Comparison of ENCODE assay signal across 9 mouse cellular contexts in genomic region chr6:39415762-39416161, GRCm38 (mm10). TPM values are rescaled to one million over a fixed set of nuclear protein-coding genes. Genes with fewer than 3 reads are reported as not detected.
DNase-seq lines count a peak whose midpoint lies in the region; ATAC-seq and TF ChIP-seq lines count a peak whose summit lies in the region.
"Had no signal": no experiment of that assay in that cellular context is flagged by ENCODE, and none has a peak within 500 bp of the region (broad histone marks: within the 10 kb centered on the region; RNA-seq: fewer than 3 reads in every experiment).

No protein-coding gene starts in this region.

- TF ChIP-seq CTCF in bone marrow, adult 2 months (IDR thresholded peaks at IDR 0.05; ENCODE audit: control insufficient read depth, insufficient read depth, low read length): peak; percentile 78
- TF ChIP-seq CTCF in kidney, postnatal 0 days (IDR thresholded peaks at IDR 0.05; ENCODE audit: low read depth): peak; percentile 73

- no peak overlapping the region for H3K27ac ChIP-seq in forebrain, embryonic 10.5 days
- H3K27ac ChIP-seq in forebrain, embryonic 13.5 days: no peak overlapping the region
- no peak overlapping the region for H3K27ac ChIP-seq in bone marrow, adult 2 months (ENCODE audit: control insufficient read depth, insufficient read depth, low read depth, low read length, poor library complexity)
- no peak overlapping the region for H3K27ac ChIP-seq in kidney, postnatal 0 days
- H3K27ac ChIP-seq in liver, embryonic 16.5 days (ENCODE audit: low read length): peak overlapping the region; percentile 15; the same call in 1 of the 2 replicates
- H3K27ac ChIP-seq: midbrain, embryonic 12.5 days had no signal

- H3K4me2 ChIP-seq in forebrain, embryonic 13.5 days: no peak overlapping the region
- no peak overlapping the region for H3K4me2 ChIP-seq in kidney, postnatal 0 days (ENCODE audit: low read length)
- no peak overlapping the region for H3K4me2 ChIP-seq in liver, embryonic 16.5 days (ENCODE audit: low read depth, low read length)
- H3K4me2 ChIP-seq: midbrain, embryonic 12.5 days had no signal

- peaks cover 26% of the 10 kb centered on the region for H3K4me1 ChIP-seq in forebrain, embryonic 10.5 days
- H3K4me1 ChIP-seq in forebrain, embryonic 13.5 days: peaks cover 29% of the 10 kb centered on the region
- peaks cover 2% of the 10 kb centered on the region for H3K4me1 ChIP-seq in bone marrow, adult 2 months (ENCODE audit: control insufficient read depth, insufficient read depth, low read length)
- H3K4me1 ChIP-seq in kidney, postnatal 0 days (replicated peaks; ENCODE audit: insufficient read depth, low read length): no peaks in the 10 kb centered on the region
- H3K4me1 ChIP-seq in liver, embryonic 16.5 days (ENCODE audit: control insufficient read depth, low read depth, low read length): peaks cover 18% of the 10 kb centered on the region

- H3K9me3 ChIP-seq in forebrain, embryonic 10.5 days: no peaks in the 10 kb centered on the region
- H3K9me3 ChIP-seq in forebrain, embryonic 13.5 days (replicated peaks): no peaks in the 10 kb centered on the region
- no peaks in the 10 kb centered on the region for H3K9me3 ChIP-seq in kidney, postnatal 0 days (replicated peaks; ENCODE audit: low read length)
- no peaks in the 10 kb centered on the region for H3K9me3 ChIP-seq in liver, embryonic 16.5 days (replicated peaks; ENCODE audit: control insufficient read depth, low read length)
- H3K9me3 ChIP-seq: midbrain, embryonic 12.5 days had no signal

- H3K27me3 ChIP-seq in forebrain, embryonic 10.5 days (ENCODE audit: poor library complexity, severe bottlenecking): peaks cover 12% of the 10 kb centered on the region
- H3K27me3 ChIP-seq in forebrain, embryonic 13.5 days: no peaks in the 10 kb centered on the region
- no peaks in the 10 kb centered on the region for H3K27me3 ChIP-seq in kidney, postnatal 0 days (ENCODE audit: insufficient read depth, low read length)
- H3K27me3 ChIP-seq in liver, embryonic 16.5 days (ENCODE audit: control insufficient read depth, insufficient read depth, low read depth, low read length): no peaks in the 10 kb centered on the region
- H3K27me3 ChIP-seq: midbrain, embryonic 12.5 days had no signal

- no peak for ATAC-seq in forebrain, embryonic 13.5 days
- ATAC-seq in erythroblast, adult 5-6 weeks (replicated peaks; ENCODE audit: low FRiP score, poor library complexity, severe bottlenecking): 0 out of 2 replicates have a peak, but pooled peaks have one; percentile 27
- ATAC-seq in kidney, postnatal 0 days (replicated peaks; ENCODE audit: low FRiP score, low read depth): no peak
- no peak for ATAC-seq in liver, embryonic 16.5 days (ENCODE audit: low read depth)

- H3K4me3 ChIP-seq in forebrain, embryonic 10.5 days: no peak overlapping the region
- H3K4me3 ChIP-seq in forebrain, embryonic 13.5 days: no peak overlapping the region
- H3K4me3 ChIP-seq in bone marrow, adult 2 months (replicated peaks; ENCODE audit: control insufficient read depth, low read depth, low read length): no peak overlapping the region
- H3K4me3 ChIP-seq in kidney, postnatal 0 days (replicated peaks; ENCODE audit: low read depth, low read length): no peak overlapping the region
- no peak overlapping the region; the same call in 1 of the 2 replicates for H3K4me3 ChIP-seq in liver, embryonic 16.5 days (ENCODE audit: low read depth, low read length)
- H3K4me3 ChIP-seq: midbrain, embryonic 12.5 days had no signal

- H3K36me3 ChIP-seq in forebrain, embryonic 10.5 days (replicated peaks): no peaks in the 10 kb centered on the region
- H3K36me3 ChIP-seq in forebrain, embryonic 13.5 days (ENCODE audit: poor library complexity, severe bottlenecking): no peaks in the 10 kb centered on the region
- no peaks in the 10 kb centered on the region for H3K36me3 ChIP-seq in kidney, postnatal 0 days (ENCODE audit: insufficient read depth, low read length)
- no peaks in the 10 kb centered on the region; the same call in 1 of the 2 replicates for H3K36me3 ChIP-seq in liver, embryonic 16.5 days (ENCODE audit: control insufficient read depth, insufficient read depth)
- H3K36me3 ChIP-seq: midbrain, embryonic 12.5 days had no signal

- no peak for TF ChIP-seq POLR2A in bone marrow, adult 2 months (IDR thresholded peaks at IDR 0.05; ENCODE audit: borderline replicate concordance, control insufficient read depth, low read depth, low read length)

- WGBS in forebrain, embryonic 10.5 days: 52% methylated on average over 3 of the region's 5 CpGs
- WGBS in forebrain, embryonic 13.5 days: 56% methylated on average over 3 of the region's 5 CpGs
- 53% methylated on average over 3 of the region's 5 CpGs for WGBS in bone marrow, adult 2 months
- WGBS in kidney, postnatal 0 days: 59% methylated on average over 3 of the region's 5 CpGs
- WGBS in liver, embryonic 16.5 days (ENCODE audit: insufficient replicate concordance): 49% methylated on average over 3 of the region's 5 CpGs

- no peak overlapping the region for H3K9ac ChIP-seq in forebrain, embryonic 13.5 days
- H3K9ac ChIP-seq in kidney, postnatal 0 days (ENCODE audit: low read depth, low read length): no peak overlapping the region
- H3K9ac ChIP-seq in liver, embryonic 16.5 days (ENCODE audit: low read depth, low read length): no peak overlapping the region
- H3K9ac ChIP-seq: midbrain, embryonic 12.5 days had no signal

- peak; percentile 67 for DNase-seq in forebrain, embryonic 10.5 days (ENCODE audit: extremely low spot score, low spot score)
- peak; percentile 84 for DNase-seq in CD4-positive helper T cell, adult 2 months (ENCODE audit: low read depth, low spot score)
- DNase-seq in kidney, postnatal 0 days (ENCODE audit: low spot score): peak; percentile 48
- DNase-seq in right cerebral cortex, postnatal 36 days (ENCODE audit: low spot score in 2 of 2): peak; percentile 58 to 71

RNA-seq across cellular contexts. Expression of gene Mkrn1, which starts 4.5 kb away (rescaled TPM):
- 62.1 and 65.2 TPM in 2 replicates for polyA plus RNA-seq in forebrain, embryonic 10.5 days (2016; fragmentation: Nextera tagmentation; extraction: Ambion mirVana)
- polyA plus RNA-seq in forebrain, embryonic 13.5 days (2015; fragmentation: Nextera tagmentation; extraction: Ambion mirVana): 171 and 175 TPM in 2 replicates
- polyA plus RNA-seq in bone marrow, adult 2 months (2011; ENCODE audit: insufficient read depth, insufficient read length, low replicate concordance, missing spikeins): 291 and 446 TPM in 2 replicates
- total RNA-seq in erythroblast, adult 5-6 weeks (2015; ENCODE audit: low replicate concordance): 1,353 and 1,373 TPM in 2 replicates
- 1,538 and 2,743 TPM in 2 replicates for total RNA-seq in erythroblast, adult 5-6 weeks (2017; ENCODE audit: low replicate concordance)
- polyA plus RNA-seq in kidney, postnatal 0 days (2015; fragmentation: Nextera tagmentation; extraction: Ambion mirVana): 62.7 and 66.8 TPM in 2 replicates
- polyA plus RNA-seq in liver, embryonic 16.5 days (2015; fragmentation: Nextera tagmentation; extraction: Ambion mirVana): 256 and 283 TPM in 2 replicates

RNA-seq across cellular contexts. Expression of gene Rab19, which starts 34.8 kb away (rescaled TPM):
- polyA plus RNA-seq in forebrain, embryonic 10.5 days (2016; fragmentation: Nextera tagmentation; extraction: Ambion mirVana): 0.48 and 0.67 TPM in 2 replicates
- 0.29 and 0.31 TPM in 2 replicates for polyA plus RNA-seq in forebrain, embryonic 13.5 days (2015; fragmentation: Nextera tagmentation; extraction: Ambion mirVana)
- 2.3 and 2.9 TPM in 2 replicates for polyA plus RNA-seq in bone marrow, adult 2 months (2011; ENCODE audit: insufficient read depth, insufficient read length, low replicate concordance, missing spikeins)
- total RNA-seq in erythroblast, adult 5-6 weeks (2015; ENCODE audit: low replicate concordance): 0.84 TPM in 1 of 2 replicates, not detected in the other
- 0.26 and 2.9 TPM in 2 replicates for total RNA-seq in erythroblast, adult 5-6 weeks (2017; ENCODE audit: low replicate concordance)
- polyA plus RNA-seq in kidney, postnatal 0 days (2015; fragmentation: Nextera tagmentation; extraction: Ambion mirVana): 4.2 and 4.3 TPM in 2 replicates
- 0.36 and 0.54 TPM in 2 replicates for polyA plus RNA-seq in liver, embryonic 16.5 days (2015; fragmentation: Nextera tagmentation; extraction: Ambion mirVana)

RNA-seq across cellular contexts. Expression of gene Slc37a3, which starts 38.3 kb away (rescaled TPM):
- 38.8 and 41.0 TPM in 2 replicates for polyA plus RNA-seq in forebrain, embryonic 10.5 days (2016; fragmentation: Nextera tagmentation; extraction: Ambion mirVana)
- polyA plus RNA-seq in forebrain, embryonic 13.5 days (2015; fragmentation: Nextera tagmentation; extraction: Ambion mirVana): 53.5 and 56.3 TPM in 2 replicates
- polyA plus RNA-seq in bone marrow, adult 2 months (2011; ENCODE audit: insufficient read depth, insufficient read length, low replicate concordance, missing spikeins): 9.4 and 13.6 TPM in 2 replicates
- 0.42 and 3.1 TPM in 2 replicates for total RNA-seq in erythroblast, adult 5-6 weeks (2015; ENCODE audit: low replicate concordance)
- total RNA-seq in erythroblast, adult 5-6 weeks (2017; ENCODE audit: low replicate concordance): 1.7 and 9.2 TPM in 2 replicates
- polyA plus RNA-seq in kidney, postnatal 0 days (2015; fragmentation: Nextera tagmentation; extraction: Ambion mirVana): 46.8 and 57.3 TPM in 2 replicates
- 9.2 and 9.9 TPM in 2 replicates for polyA plus RNA-seq in liver, embryonic 16.5 days (2015; fragmentation: Nextera tagmentation; extraction: Ambion mirVana)
